Mouse (Mus musculus) stomach, postnatal 0 days (tissue): ENCODE results near the gene Siah3. TPM values are rescaled to one million over a fixed set of nuclear protein-coding genes. Genes with fewer than 3 reads are reported as not detected.
"Not testable (repeated sequence)": the region's sequence is repeated elsewhere in the genome, so short reads cannot be mapped to it uniquely, and the experiment has no call there.

ENCODE experiments used
- ATAC-seq: fragments of 200-750 bp; cut with Nextera tagmentation; 2 replicates; pipeline ENCODE4 v1.8.0; 2017; ENCODE audit not compliant: low FRiP score, low TSS enrichment
- DNase-seq: peaks from one replicate; pipeline ENCODE4 v3.0.0-alpha.2; 2016; ENCODE audit warnings: low spot score
- H3K27ac ChIP-seq: fragments of 300-500 bp; sonication (generic); replicated peaks from 2 replicates; pipeline ENCODE4 v1.5.1; 2014; ENCODE audit warnings: mild to moderate bottlenecking, control low read depth
- H3K27me3 ChIP-seq: fragments of 300-500 bp; sonication (generic); 2 replicates; pipeline ENCODE4 v1.6.1; 2014; ENCODE audit warnings: low read length; ENCODE audit not compliant: control insufficient read depth, insufficient read depth
- H3K36me3 ChIP-seq: fragments of 300-500 bp; sonication (generic); 2 replicates; pipeline ENCODE4 v1.6.1; 2014; ENCODE audit warnings: low read length, mixed read lengths; ENCODE audit not compliant: control insufficient read depth, insufficient read depth
- H3K4me1 ChIP-seq: fragments of 300-500 bp; sonication (generic); replicated peaks from 2 replicates; pipeline ENCODE4 v1.6.1; 2014; ENCODE audit warnings: antibody characterized with exemption; ENCODE audit not compliant: control insufficient read depth, insufficient read depth
- H3K4me2 ChIP-seq: fragments of 300-500 bp; sonication (generic); replicated peaks from 2 replicates; pipeline ENCODE4 v1.6.1; 2014; ENCODE audit warnings: low read depth, mild to moderate bottlenecking, control low read depth, moderate library complexity
- H3K4me3 ChIP-seq: fragments of 300-500 bp; sonication (generic); 2 replicates; pipeline ENCODE4 v1.5.1; 2014; ENCODE audit warnings: low read depth, low read length, control low read depth
- H3K9ac ChIP-seq: fragments of 300-500 bp; sonication (generic); 2 replicates; pipeline ENCODE4 v1.6.1; 2014; ENCODE audit warnings: mild to moderate bottlenecking, low read length, control low read depth, mixed read lengths
- H3K9me3 ChIP-seq: fragments of 300-500 bp; sonication (generic); 2 replicates; pipeline ENCODE4 v1.6.1; 2016; ENCODE audit warnings: low read length; ENCODE audit not compliant: control insufficient read depth
- CTCF ChIP-seq: IDR thresholded peaks from 2 replicates; pipeline ENCODE4 v1.5.1; 2016; ENCODE audit warnings: antibody characterized with exemption, low read depth, mild to moderate bottlenecking, moderate library complexity
- EP300 ChIP-seq: optimal IDR thresholded peaks from 2 replicates; pipeline ENCODE3; 2016; ENCODE audit warnings: antibody characterized with exemption
- WGBS: fragments of 180-500 bp; shearing (Covaris S2); extraction: QIAGEN DNeasy Blood & Tissue Kit; methylation state at CpG from one replicate; pipeline ENCODE4 v1.1.7; 2014; 5-methylcytosine and 5-hydroxymethylcytosine counted together
- polyA plus RNA-seq: library from polyadenylated mRNA; unstranded; fragments of >200 nt; fragmentation: Nextera tagmentation; extraction: Ambion mirVana; gene quantifications from 2 replicates; pipeline ENCODE4 v1.2.1, GENCODE M21; 2015

Gene Siah3
- polyA plus RNA-seq, 1 experiment from 2014 or later: not detected

DNA sequence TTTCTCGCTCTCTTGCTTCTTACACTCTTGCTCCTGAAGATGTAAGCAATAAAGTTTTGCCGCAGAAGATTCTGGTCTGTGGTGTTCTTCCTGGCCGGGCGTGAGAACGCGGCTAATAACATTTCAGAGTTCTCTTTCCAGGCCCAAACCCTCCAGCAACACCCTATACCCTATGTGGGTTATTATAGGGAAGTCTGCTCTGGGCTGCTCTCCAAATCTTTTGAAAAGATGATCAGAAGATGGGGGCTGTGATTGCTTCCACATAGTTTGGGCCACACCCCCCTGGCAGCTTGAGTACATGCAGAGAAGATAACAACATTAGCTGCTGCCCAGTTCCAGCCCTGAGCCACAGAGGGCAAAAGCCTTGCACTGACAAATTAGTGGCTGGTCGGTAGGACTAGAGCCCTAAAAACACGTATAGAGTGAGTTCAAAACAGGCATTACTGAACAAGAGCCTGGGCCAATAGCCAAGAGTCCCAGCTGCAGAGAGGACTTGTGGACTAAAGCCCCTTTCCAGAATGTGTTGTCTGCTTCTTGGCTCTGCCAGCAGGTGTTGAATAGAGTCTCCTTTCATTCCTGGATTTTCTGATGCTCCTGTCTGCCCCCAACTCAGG lies 24.5 kb upstream of the Siah3 start:
- 88% methylated on average over 7 of the region's 8 CpGs for WGBS
- Histone ChIP-seq H3K4me2 (no peak overlapping the region), H3K9ac (no peak overlapping the region), H3K4me3 (no peak overlapping the region), H3K4me1 (no peaks in the 10 kb centered on the region), H3K27ac (no peak overlapping the region), H3K36me3 (no peaks in the 10 kb centered on the region), H3K9me3 (no peaks in the 10 kb centered on the region), H3K27me3 (no peaks in the 10 kb centered on the region)
- TF ChIP-seq EP300: no peak
- TF ChIP-seq CTCF: no peak
- DNase-seq (no peak), ATAC-seq (no peak)

- Histone ChIP-seq H3K4me2 (no peak overlapping the region), H3K27ac (no peak overlapping the region), H3K4me3 (no peak overlapping the region), H3K9ac (no peak overlapping the region), H3K4me1 (no peaks in the 10 kb centered on the region), H3K27me3 (no peaks in the 10 kb centered on the region), H3K9me3 (no peaks in the 10 kb centered on the region), H3K36me3 (no peaks in the 10 kb centered on the region)
- TF ChIP-seq EP300: no peak
- no peak for TF ChIP-seq CTCF
- 53% methylated on average over 10 of the region's 10 CpGs for WGBS
- ATAC-seq: no peak
- no peak for DNase-seq
These were observed 22.9 kb upstream of the Siah3 start for GRCm38 (mm10) chr14:75432850-75433249.

DNA sequence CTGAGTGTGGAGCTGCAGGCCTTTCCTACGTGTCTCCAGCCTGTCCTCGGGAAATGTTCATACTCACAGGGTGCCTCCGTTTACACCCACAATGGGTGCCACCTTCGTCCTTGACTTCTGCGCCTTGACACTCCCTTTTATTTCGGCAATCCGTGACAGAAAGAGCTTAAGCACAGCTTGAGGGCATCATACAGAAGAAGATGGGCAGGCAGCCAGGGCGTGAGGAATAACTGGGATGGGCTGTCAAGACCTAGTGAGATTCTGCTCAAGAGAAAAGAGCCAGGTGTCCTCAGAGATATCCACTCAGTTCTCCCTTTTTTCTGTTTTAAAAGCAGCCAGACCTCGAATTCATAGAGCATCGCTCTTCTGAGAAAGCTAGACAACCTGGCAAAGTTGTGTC lies 21.2 kb upstream of the Siah3 start:
- Histone ChIP-seq H3K9me3 (no peaks in the 10 kb centered on the region), H3K4me2 (no peak overlapping the region), H3K36me3 (no peaks in the 10 kb centered on the region), H3K4me3 (no peak overlapping the region), H3K4me1 (no peaks in the 10 kb centered on the region), H3K9ac (no peak overlapping the region), H3K27me3 (no peaks in the 10 kb centered on the region), H3K27ac (no peak overlapping the region)
- 51% methylated on average over 10 of the region's 10 CpGs for WGBS
- DNase-seq: no peak
- no peak for ATAC-seq
- TF ChIP-seq EP300 (no peak), CTCF (no peak)

GRCm38 (mm10) chr14:75444486-75445105 lies 11.2 kb upstream of the Siah3 start:
- DNase-seq (no peak), ATAC-seq (no peak)
- H3K9me3 ChIP-seq: no peaks in the 10 kb centered on the region
- no peaks in the 10 kb centered on the region for H3K27me3 ChIP-seq
- WGBS: 67% methylated on average over 11 of the region's 11 CpGs
- no peak overlapping the region for H3K27ac ChIP-seq
- H3K9ac ChIP-seq: no peak overlapping the region
- H3K4me1 ChIP-seq: no peaks in the 10 kb centered on the region
- TF ChIP-seq CTCF: no peak
- no peak for TF ChIP-seq EP300
- H3K36me3 ChIP-seq: no peaks in the 10 kb centered on the region
- H3K4me2 ChIP-seq: no peak overlapping the region
- no peak overlapping the region for H3K4me3 ChIP-seq

- Histone ChIP-seq H3K4me3 (no peak overlapping the region), H3K27me3 (no peaks in the 10 kb centered on the region), H3K36me3 (no peaks in the 10 kb centered on the region), H3K9me3 (no peaks in the 10 kb centered on the region), H3K9ac (no peak overlapping the region), H3K4me2 (peak overlapping the region; percentile 43), H3K4me1 (no peaks in the 10 kb centered on the region), H3K27ac (no peak overlapping the region)
- WGBS: 10% methylated on average over 15 of the region's 15 CpGs
- ATAC-seq (peak; percentile 69; the same call in 1 of the 2 replicates), DNase-seq (peak; percentile 54)
- TF ChIP-seq EP300: no peak
- no peak for TF ChIP-seq CTCF
These were observed 10.4 kb upstream of the Siah3 start for GRCm38 (mm10) chr14:75445281-75445947.

- WGBS: 37% methylated on average over 6 of the region's 6 CpGs
- H3K4me2 ChIP-seq: peak overlapping the region; percentile 43
- H3K9ac ChIP-seq: no peak overlapping the region
- H3K27ac ChIP-seq: no peak overlapping the region
- no peaks in the 10 kb centered on the region for H3K27me3 ChIP-seq
- no peak overlapping the region for H3K4me3 ChIP-seq
- no peaks in the 10 kb centered on the region for H3K36me3 ChIP-seq
- no peaks in the 10 kb centered on the region for H3K9me3 ChIP-seq
- TF ChIP-seq EP300 (no peak), CTCF (no peak)
- DNase-seq (no peak), ATAC-seq (no peak)
- H3K4me1 ChIP-seq: no peaks in the 10 kb centered on the region
These were observed 9.9 kb upstream of the Siah3 start for GRCm38 (mm10) chr14:75445948-75446281.

- H3K36me3 ChIP-seq, H3K27me3 ChIP-seq, H3K4me2 ChIP-seq, DNase-seq, H3K4me3 ChIP-seq, ATAC-seq, H3K27ac ChIP-seq, H3K9me3 ChIP-seq, H3K4me1 ChIP-seq, H3K9ac ChIP-seq: not testable (repeated sequence)
These were observed 9.5 kb upstream of the Siah3 start for GRCm38 (mm10) chr14:75446314-75446713.
